Mouse (Mus musculus): ENCODE results near the gene Ston2. TPM values are rescaled to one million over a fixed set of nuclear protein-coding genes. Genes with fewer than 3 reads are reported as not detected.
"Not testable (repeated sequence)": the region's sequence is repeated elsewhere in the genome, so short reads cannot be mapped to it uniquely, and the experiment has no call there.

Gene Ston2
- polyA plus RNA-seq, 1 experiment from 2014 or later = 9.8 TPM

DNA sequence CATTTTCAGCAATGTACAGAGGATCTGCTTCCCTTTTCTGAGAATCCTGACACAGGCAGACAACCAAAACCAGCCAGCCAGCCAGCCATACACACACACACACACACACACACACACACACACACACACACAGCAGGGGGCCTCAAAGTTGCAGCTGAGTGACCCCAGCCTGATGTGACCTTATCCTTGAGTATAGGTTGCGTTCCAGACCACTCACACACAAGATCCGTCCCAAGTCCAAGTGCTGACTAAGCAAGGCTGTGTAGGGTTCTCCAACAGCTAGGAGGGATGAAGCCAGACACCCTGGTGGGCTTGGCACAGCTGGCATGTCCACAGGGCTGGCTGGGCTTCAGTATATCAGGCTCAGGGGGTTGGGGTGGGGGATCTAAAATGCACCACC, 23.7 kb downstream of the Ston2 start:
- Histone ChIP-seq H3K4me3 (replicated peaks) (no peak overlapping the region), H3K36me3 (no peaks in the 10 kb centered on the region), H3K27me3 (replicated peaks) (no peaks in the 10 kb centered on the region), H3K9ac (no peak overlapping the region), H3K9me3 (no peaks in the 10 kb centered on the region), H3K4me2 (no peak overlapping the region), H3K4me1 (peaks cover 13% of the 10 kb centered on the region; the same call in 1 of the 2 replicates), H3K27ac (no peak overlapping the region)
- WGBS = 72% methylated on average over 2 of the region's 2 CpGs
- no peak for ATAC-seq (ENCODE audit: insufficient read depth, low FRiP score, low read depth)

DNA sequence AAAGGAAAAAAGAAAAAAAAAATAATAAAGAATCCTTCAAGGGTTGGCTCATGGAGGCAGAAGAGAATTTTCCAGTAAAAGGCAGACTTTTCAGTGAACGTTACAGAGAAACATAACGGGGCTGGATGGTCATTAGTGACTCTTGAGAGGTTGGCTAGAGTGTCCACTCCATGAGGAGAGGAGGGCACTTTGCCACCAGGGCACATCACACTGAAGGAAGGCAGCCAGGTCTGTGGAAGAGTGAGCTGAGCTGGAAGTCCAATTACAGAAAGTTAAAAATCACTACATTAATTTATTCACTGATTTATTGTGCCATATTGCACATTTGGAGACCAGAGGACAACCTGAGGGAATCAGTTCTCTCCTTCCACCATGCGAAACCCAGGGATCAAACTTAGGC, 28.4 kb downstream of the Ston2 start:
- H3K9ac ChIP-seq = no peak overlapping the region
- no peak overlapping the region for H3K4me2 ChIP-seq
- no peaks in the 10 kb centered on the region for H3K36me3 ChIP-seq
- ATAC-seq (ENCODE audit: insufficient read depth, low FRiP score, low read depth) = no peak
- H3K27me3 ChIP-seq (replicated peaks) = no peaks in the 10 kb centered on the region
- WGBS = 85% methylated on average over 3 of the region's 3 CpGs
- H3K27ac ChIP-seq = no peak overlapping the region
- H3K4me1 ChIP-seq = 0 out of 2 replicates have a peak, but pooled peaks cover 6% of the 10 kb centered on the region
- no peak overlapping the region for H3K4me3 ChIP-seq (replicated peaks)
- no peaks in the 10 kb centered on the region for H3K9me3 ChIP-seq

DNA sequence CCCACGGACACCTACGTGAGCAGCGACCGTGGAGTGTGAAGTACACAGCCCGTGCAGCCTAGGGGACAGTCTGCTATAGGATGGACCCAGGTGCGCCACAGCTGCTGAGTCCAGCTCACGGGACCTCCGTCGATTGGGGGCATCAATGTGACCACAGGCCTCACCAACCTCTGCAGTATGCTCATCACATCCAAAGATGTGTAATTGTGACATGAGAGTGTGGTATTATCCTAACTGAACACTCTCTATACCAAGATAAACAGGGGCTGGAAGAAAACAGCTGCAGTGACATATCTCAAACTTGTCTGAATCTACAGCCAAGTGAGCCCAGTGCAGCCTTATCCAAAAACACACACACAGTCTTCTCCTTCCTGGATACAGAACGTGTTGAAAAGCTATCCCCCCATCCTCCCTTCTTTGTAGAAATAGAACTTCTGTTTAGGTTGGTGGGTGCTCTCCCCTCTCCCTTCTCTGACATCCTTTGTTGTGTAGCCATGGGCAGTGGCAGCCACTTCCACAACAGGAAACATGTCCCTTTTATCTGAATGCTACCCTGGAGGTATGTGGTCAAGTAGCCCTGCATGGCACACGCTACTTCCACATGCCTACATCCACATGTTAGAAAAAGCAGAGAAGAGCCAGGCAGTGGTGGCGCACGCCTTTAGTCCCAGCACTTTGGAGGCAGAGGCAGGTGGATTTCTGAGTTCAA, 30.2 kb downstream of the Ston2 start:
- peak; percentile 51; the same call in 1 of the 2 replicates for ATAC-seq (ENCODE audit: insufficient read depth, low FRiP score, low read depth)
- no peak overlapping the region for H3K4me3 ChIP-seq (replicated peaks)
- H3K27me3 ChIP-seq (replicated peaks) = no peaks in the 10 kb centered on the region
- H3K9ac ChIP-seq = no peak overlapping the region
- H3K4me1 ChIP-seq = no peaks in the 10 kb centered on the region
- H3K4me2 ChIP-seq = no peak overlapping the region
- 86% methylated on average over 13 of the region's 13 CpGs for WGBS
- H3K27ac ChIP-seq = no peak overlapping the region
- H3K36me3 ChIP-seq = no peaks in the 10 kb centered on the region
- H3K9me3 ChIP-seq = no peaks in the 10 kb centered on the region

DNA sequence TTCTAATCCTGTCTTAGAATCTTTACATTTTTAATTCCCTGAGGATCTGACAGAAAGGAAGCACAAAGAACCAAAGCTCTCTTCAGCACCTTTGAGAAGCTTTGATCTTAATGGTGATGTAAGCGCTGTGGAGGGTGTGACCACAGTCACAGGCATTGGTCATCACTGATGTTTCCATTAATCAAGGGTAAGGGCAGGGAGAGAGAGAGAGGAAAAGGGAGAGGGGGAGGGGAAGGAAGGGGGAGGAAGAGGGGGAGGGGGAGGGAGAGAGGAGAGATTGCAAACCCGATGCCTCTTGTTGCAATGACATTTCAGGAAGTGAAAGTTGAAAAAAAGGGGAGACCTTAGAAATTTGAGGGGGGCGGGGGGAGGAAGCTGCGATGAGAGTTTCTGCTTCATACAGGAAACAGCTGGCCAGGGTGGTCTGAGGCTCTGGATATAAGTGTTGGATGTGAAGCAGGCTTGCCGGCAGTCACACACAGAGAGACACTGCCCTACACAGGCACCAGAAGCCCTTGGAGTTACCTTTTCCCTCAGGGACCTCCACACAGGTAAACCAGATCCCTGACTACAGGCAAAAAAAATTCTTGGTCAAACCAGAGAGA, 31.5 kb downstream of the Ston2 start:
- ATAC-seq (ENCODE audit: insufficient read depth, low FRiP score, low read depth) = no peak
- Histone ChIP-seq H3K4me1 (no peaks in the 10 kb centered on the region), H3K36me3 (no peaks in the 10 kb centered on the region), H3K27ac (no peak overlapping the region), H3K9me3 (no peaks in the 10 kb centered on the region), H3K4me3 (replicated peaks) (no peak overlapping the region), H3K9ac (no peak overlapping the region), H3K4me2 (no peak overlapping the region), H3K27me3 (replicated peaks) (no peaks in the 10 kb centered on the region)
- 11% methylated on average over 5 of the region's 5 CpGs for WGBS

DNA sequence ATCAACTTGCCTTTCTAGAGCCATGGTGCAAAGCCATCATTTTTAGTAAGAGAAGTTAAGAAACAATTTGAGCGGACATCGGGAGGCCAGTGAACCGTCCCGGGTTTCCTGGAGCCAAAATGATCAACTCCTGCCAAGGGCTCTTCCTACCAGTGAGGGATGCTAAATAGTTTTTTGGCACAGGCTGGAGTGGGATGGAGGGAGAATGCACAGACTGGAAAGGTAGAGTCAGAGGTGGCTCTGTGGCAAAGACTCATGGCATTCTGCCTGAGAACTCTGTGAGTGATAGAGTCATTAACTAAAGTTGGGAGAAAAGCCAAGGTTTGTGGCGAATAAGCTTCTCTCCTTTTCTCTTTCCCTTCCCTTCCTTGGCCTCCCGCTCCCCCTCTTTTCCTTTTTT, 33.6 kb downstream of the Ston2 start:
- ATAC-seq (ENCODE audit: insufficient read depth, low FRiP score, low read depth) = no peak
- H3K27ac ChIP-seq = no peak overlapping the region
- H3K4me2 ChIP-seq = no peak overlapping the region
- no peak overlapping the region for H3K4me3 ChIP-seq (replicated peaks)
- no peak overlapping the region for H3K9ac ChIP-seq
- H3K27me3 ChIP-seq (replicated peaks) = no peaks in the 10 kb centered on the region
- H3K9me3 ChIP-seq = no peaks in the 10 kb centered on the region
- no peaks in the 10 kb centered on the region for H3K4me1 ChIP-seq
- no peaks in the 10 kb centered on the region for H3K36me3 ChIP-seq
- WGBS = 65% methylated on average over 6 of the region's 6 CpGs

DNA sequence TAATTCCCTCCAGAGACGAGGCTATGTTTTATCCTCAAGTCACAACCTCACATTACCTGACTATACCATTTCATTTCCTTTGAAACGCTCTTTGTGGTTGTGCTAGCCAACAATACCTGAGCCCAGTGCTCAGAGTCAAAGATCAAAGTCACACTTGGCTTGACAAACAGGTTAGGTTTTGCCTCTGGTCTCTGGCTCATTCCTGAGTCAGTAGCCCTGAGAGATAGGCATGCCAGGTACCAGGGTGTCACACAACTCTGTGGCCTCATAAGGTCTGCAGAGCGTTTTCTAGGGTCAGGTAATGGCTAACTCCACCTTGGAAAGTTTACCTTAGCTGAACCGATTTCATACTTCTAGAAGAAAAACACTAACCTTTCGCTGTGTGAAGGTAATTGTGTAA, 35.5 kb downstream of the Ston2 start:
- no peak overlapping the region for H3K9ac ChIP-seq
- no peak overlapping the region for H3K4me3 ChIP-seq (replicated peaks)
- no peaks in the 10 kb centered on the region for H3K4me1 ChIP-seq
- H3K27me3 ChIP-seq (replicated peaks) = no peaks in the 10 kb centered on the region
- no peak overlapping the region for H3K4me2 ChIP-seq
- no peaks in the 10 kb centered on the region for H3K36me3 ChIP-seq
- ATAC-seq (ENCODE audit: insufficient read depth, low FRiP score, low read depth) = no peak
- WGBS = 83% methylated on average over 5 of the region's 5 CpGs
- no peak overlapping the region for H3K27ac ChIP-seq
- H3K9me3 ChIP-seq = no peaks in the 10 kb centered on the region

DNA sequence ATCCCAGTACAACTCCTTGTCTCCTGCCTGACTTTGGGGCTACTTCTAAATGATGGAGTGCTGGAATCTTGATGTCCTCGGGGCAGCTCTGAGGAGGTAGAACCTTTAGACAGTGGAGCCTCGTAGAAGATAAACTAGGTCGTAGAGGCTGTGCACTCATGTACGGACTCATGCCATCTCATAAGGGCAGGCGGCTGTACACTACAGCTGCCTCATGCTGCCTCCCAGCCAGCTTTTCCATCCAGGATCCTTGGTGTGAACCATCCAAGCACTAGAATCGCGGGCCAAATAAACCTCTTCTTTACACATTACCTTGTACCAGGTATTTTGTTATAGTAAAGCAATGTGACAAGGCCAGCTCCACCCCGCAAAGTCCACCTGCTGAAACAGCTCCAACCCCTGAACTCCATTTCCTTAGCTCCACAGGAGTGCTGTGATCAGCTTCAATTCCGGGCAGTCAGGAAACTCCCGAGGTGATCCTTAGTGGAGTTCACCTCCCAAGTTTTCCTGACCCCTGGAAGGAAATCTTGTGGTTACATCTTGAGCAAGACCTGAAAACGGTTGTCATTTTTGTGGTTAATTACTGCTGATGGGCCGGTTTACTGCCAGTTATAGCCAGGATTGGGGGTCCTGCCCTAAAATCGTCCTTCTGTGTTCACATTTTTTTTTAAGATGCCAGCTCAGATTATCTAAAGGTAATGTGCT, 36.1 kb downstream of the Ston2 start:
- H3K9ac ChIP-seq = no peak overlapping the region
- no peaks in the 10 kb centered on the region for H3K36me3 ChIP-seq
- 85% methylated on average over 13 of the region's 13 CpGs for WGBS
- ATAC-seq (ENCODE audit: insufficient read depth, low FRiP score, low read depth) = no peak
- H3K4me2 ChIP-seq = no peak overlapping the region
- H3K9me3 ChIP-seq = no peaks in the 10 kb centered on the region
- H3K27ac ChIP-seq = no peak overlapping the region
- no peak overlapping the region for H3K4me3 ChIP-seq (replicated peaks)
- no peaks in the 10 kb centered on the region for H3K4me1 ChIP-seq
- H3K27me3 ChIP-seq (replicated peaks) = no peaks in the 10 kb centered on the region

DNA sequence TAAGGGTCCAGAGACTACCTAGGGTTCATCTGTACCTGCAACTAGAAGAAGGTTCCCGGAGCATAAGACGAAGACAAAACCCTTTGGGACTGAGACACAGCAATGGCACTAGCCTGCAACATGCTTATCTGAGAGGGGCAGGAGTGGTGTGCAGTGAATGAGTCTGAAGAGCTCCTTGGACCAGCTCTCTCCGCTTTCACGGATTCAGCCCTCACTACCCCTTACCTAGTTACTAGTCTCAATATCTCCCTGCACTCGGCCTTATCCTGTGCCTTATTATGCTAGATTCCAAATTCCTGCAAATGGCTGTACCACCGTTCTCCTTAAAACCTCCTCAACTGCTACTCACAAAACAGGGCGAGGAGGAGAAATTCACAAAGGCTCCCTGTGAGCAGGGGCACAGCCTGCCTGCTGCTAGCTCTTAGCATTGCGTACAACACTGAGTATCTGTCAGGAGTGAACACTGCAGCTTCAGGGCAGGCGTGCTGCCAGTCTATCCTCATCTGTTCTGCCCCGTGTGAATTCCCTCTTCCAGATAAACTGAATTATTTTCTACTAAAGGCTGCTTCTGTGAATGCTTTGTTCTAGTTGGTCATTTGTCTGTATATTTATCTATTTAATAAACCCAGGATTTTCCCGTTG, 38.5 kb downstream of the Ston2 start:
- no peak for ATAC-seq (ENCODE audit: insufficient read depth, low FRiP score, low read depth)
- Histone ChIP-seq H3K27ac (no peak overlapping the region), H3K4me3 (replicated peaks) (no peak overlapping the region), H3K4me2 (no peak overlapping the region), H3K27me3 (replicated peaks) (no peaks in the 10 kb centered on the region), H3K9me3 (no peaks in the 10 kb centered on the region), H3K4me1 (peaks cover 8% of the 10 kb centered on the region), H3K9ac (no peak overlapping the region), H3K36me3 (no peaks in the 10 kb centered on the region)
- 78% methylated on average over 11 of the region's 11 CpGs for WGBS

DNA sequence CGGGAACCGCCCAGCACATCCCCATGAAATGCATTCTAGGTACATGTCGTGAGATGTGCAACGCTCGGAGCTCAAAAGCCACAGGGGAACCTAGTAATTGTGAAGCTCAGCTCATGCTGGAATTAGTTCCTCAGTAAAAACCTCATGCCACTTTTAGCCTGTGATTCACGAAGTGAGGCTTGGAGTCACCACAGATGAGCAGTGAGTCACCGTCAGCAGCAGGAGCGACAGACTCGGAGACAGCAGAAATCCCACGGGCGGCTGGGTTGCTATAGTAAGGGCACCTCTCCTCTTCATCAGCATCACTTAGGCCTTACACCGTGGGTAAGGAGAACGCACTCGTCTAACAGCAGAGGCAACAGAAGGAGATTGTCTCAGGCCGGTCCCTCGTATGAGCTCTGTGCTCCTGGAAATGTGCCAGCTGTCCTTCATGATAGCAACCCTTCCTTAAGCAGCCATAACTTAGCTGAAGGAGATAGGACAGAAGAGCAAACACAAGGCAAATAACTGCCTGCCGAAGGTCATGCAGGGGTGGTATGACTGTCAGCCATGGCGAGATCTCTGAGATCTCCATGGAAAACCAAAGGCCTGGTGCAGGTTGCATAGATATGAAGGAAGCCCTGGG, 39.8 kb downstream of the Ston2 start:
- Histone ChIP-seq H3K27me3 (replicated peaks) (no peaks in the 10 kb centered on the region), H3K9ac (no peak overlapping the region), H3K9me3 (no peaks in the 10 kb centered on the region), H3K4me2 (no peak overlapping the region), H3K4me3 (replicated peaks) (no peak overlapping the region), H3K27ac (no peak overlapping the region), H3K4me1 (peaks cover 8% of the 10 kb centered on the region), H3K36me3 (no peaks in the 10 kb centered on the region)
- ATAC-seq (ENCODE audit: insufficient read depth, low FRiP score, low read depth) = 0 out of 2 replicates have a peak, but pooled peaks have one; percentile 19
- WGBS = 67% methylated on average over 18 of the region's 18 CpGs

DNA sequence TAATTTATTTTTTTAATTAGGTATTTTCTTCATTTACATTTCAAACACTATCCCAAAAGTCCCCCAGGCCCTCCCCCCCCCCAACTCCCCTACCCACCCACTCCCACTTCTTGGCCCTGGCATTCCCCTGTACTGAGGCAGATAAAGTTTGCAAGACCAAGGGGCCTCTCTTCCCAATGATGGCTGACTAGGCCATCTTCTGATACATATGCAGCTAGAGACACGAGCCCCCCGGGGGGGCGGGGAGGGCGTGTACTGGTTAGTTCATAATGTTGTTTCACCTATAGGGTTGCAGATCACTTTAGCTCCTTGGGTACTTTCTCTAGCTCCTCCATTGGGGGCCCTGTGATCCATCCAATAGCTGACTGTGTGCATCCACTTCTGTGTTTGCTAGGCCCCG, 41.3 kb downstream of the Ston2 start:
- not testable (repeated sequence) for H3K36me3 ChIP-seq; H3K9ac ChIP-seq; H3K4me3 ChIP-seq (replicated peaks); H3K27ac ChIP-seq; H3K27me3 ChIP-seq (replicated peaks); H3K4me1 ChIP-seq; H3K4me2 ChIP-seq; ATAC-seq (ENCODE audit: insufficient read depth, low FRiP score, low read depth); H3K9me3 ChIP-seq
- 86% methylated on average over 5 of the region's 5 CpGs for WGBS

DNA sequence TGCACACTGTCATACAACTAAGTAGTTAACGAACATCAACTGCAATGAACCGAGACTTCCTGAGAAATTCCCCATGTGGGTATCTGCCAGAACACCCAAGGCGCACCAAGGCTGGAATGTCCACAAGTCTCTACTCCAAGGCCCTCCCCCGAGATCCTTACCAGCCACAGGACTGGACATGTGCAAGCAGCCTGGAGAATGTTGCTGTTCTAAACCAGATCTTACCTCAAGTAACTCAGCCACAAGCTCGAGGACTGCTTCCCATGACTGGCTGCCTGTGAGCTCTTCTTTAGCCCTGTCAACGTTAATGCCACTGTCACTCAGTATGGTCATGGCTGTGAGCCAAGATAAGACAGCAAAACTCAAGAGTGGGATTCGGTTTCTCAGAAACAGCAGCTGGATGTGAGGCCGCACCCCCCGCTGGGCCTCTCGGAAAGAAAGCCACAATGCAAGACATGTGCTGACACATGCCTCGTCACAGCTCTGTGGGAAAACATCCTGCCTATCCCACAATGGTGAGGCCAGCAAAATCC, 42.4 kb downstream of the Ston2 start:
- H3K4me1 ChIP-seq = peaks cover 8% of the 10 kb centered on the region
- 44% methylated on average over 11 of the region's 11 CpGs for WGBS

More for the DNA sequence above, 42.4 kb downstream of the Ston2 start:
- no peaks in the 10 kb centered on the region for H3K9me3 ChIP-seq
- no peak overlapping the region for H3K27ac ChIP-seq
- no peaks in the 10 kb centered on the region for H3K27me3 ChIP-seq (replicated peaks)
- no peak overlapping the region for H3K4me2 ChIP-seq
- no peak overlapping the region for H3K9ac ChIP-seq
- H3K36me3 ChIP-seq = no peaks in the 10 kb centered on the region
- H3K4me3 ChIP-seq (replicated peaks) = no peak overlapping the region
- ATAC-seq (ENCODE audit: insufficient read depth, low FRiP score, low read depth) = peak; percentile 74
